Mouse (Mus musculus) v-Abl transformed pro-B cells (cell line): ENCODE measurements around the gene Brd3os.

Experiments used
- in situ Hi-C, 2 experiments: fragments of 400-800 bp; cut with MboI; formaldehyde crosslinking; loops; one replicate each; pipeline ENCODE4 v1.15.1; 2025; ENCODE audit not compliant: unreplicated experiment in 2 of 2

The Brd3os gene

DNA sequence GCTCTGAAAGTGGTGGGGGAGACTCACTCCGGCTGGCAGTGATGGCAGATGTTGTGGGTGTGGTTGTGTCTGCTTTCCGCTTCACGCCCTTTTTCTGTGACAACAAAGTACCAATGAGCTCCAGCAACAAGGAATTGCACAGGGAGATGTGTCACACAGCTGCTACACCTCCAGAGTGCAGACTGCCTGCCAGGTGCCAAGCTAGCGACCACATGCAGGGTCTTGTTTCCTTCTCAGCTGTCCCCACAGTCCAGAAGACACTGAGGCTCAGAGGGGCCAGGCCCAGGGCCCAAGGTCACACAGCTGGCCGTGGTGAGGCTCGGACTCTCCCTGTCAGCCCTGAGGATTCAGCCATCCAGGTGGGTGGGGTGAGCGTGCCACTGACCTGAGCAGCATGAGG lies 17.6 kb downstream of the Brd3os start:
- in situ Hi-C loops = no loop called here

GRCm38 (mm10) chr2:27460163-27460562 lies 18.0 kb downstream of the Brd3os start:
- in situ Hi-C loops = no loop called here

DNA sequence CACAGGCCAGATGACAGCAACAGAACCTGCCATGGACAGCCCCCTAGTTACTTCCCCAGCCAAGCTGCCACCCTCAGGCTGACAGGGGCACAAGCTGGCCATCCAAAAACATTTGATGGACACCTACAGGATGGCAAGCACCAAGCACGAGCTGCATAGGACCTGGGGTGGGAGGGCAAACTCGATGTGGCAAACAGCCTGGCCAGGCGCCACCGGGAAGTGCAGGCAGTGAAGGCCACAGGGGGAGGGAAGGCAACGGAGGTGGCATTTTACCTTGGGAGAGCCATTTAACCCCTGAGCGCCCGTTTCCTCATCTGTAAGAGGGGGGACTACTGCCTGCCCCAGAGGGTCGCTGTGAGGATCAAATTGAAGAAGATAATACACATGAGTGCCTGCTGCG lies 18.5 kb downstream of the Brd3os start:
- in situ Hi-C loops = no loop called here

- in situ Hi-C loops = no loop called here
Observed at GRCm38 (mm10) chr2:27461881-27462660, 19.9 kb downstream of the Brd3os start.

- in situ Hi-C loops = no loop called here
Observed at GRCm38 (mm10) chr2:27462901-27463300, 20.8 kb downstream of the Brd3os start.

- in situ Hi-C loops = no loop called here
Observed at GRCm38 (mm10) chr2:27469292-27469990, 27.3 kb downstream of the Brd3os start.

DNA sequence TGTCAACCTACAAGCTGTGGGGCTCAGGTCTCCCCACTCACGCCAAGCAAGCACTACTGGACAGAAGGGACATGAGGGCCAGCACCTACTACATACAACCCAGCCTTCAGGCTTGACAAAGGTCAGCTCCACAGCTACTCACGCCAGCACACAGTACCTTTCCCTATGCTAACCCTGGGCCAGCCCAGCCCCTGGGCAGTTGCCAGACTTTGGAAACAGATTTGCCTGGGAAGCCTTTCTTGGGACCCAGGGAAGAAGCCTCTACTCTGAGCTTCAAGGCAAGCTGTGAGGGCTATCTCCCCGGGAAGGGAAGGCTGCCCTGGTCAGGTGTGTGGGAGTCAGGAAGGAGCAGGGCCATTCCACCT lies 27.8 kb downstream of the Brd3os start:
- in situ Hi-C loops = no loop called here

DNA sequence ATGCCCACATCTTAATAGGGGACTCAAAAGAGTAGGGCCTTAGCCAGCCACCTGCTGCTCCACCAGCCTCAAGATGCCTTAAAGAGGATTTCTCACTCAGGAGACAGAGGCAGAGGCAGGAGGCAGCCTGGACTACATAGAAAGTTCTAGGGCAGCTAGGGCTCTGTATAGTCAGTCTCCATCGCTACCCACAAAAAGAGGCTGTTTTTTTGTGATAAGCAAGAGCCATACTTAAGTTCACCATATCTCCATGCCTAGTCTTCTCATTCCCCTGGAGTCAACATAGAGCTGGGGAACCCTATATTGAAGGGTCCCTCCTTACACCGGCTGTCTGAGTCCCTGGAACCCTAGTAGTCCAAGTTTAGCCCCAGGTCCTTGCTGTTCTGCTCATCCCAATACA lies 28.4 kb downstream of the Brd3os start:
- in situ Hi-C loops = no loop called here

- in situ Hi-C loops = no loop called here
Observed at GRCm38 (mm10) chr2:27471170-27471584, 29.1 kb downstream of the Brd3os start.

GRCm38 (mm10) chr2:27473061-27473765 lies 31.1 kb downstream of the Brd3os start:
- in situ Hi-C loops = no loop called here

GRCm38 (mm10) chr2:27473911-27474310 lies 31.8 kb downstream of the Brd3os start:
- in situ Hi-C loops = no loop called here

DNA sequence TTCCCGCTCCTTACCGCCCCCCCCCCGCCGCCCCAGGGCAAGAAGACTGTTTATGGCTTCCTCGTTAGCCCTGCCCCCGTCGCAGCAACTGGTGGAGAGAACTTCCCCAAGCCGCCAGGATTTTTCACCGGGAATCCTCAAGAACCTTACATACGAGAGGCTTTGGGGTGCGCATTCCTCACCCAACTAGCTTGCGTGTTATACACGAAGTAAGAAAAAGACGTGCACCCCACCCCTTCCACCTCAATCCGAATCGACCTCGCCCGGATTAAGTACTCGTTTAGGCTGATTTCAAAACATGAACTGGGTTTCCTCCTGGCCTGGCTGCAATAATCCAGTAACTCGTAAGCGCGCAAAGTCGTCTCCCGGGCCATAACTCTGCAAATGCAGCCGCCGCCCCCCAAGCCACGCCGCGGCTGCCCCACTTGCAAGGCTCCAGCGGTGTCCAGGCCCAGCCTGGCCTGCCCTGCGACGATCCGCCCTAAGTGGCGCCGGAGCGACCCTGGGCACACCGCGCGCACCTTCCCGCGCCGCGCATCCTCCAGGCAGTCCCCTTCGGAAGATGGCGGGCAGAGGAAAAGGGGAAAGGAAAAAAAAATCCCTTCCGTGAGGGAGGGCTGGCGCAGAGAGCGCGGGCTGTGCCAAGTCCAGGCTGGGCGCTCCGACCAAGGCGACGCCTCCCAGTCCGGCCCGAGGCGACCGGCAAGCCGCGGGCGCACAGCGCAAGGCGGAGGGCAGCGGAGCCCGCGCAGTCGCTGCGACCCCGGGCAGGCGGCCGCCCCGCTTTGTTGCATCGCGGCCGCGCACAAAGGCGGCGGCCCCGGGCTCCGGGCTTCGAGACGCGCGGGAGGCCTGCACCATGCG lies 32.7 kb downstream of the Brd3os start:
- in situ Hi-C loops = loop anchor here in 1 of 2 experiments (5.0 kb wide), 1 partner anchor 42 kb away; the partner anchor contains the start of gene Wdr5

DNA sequence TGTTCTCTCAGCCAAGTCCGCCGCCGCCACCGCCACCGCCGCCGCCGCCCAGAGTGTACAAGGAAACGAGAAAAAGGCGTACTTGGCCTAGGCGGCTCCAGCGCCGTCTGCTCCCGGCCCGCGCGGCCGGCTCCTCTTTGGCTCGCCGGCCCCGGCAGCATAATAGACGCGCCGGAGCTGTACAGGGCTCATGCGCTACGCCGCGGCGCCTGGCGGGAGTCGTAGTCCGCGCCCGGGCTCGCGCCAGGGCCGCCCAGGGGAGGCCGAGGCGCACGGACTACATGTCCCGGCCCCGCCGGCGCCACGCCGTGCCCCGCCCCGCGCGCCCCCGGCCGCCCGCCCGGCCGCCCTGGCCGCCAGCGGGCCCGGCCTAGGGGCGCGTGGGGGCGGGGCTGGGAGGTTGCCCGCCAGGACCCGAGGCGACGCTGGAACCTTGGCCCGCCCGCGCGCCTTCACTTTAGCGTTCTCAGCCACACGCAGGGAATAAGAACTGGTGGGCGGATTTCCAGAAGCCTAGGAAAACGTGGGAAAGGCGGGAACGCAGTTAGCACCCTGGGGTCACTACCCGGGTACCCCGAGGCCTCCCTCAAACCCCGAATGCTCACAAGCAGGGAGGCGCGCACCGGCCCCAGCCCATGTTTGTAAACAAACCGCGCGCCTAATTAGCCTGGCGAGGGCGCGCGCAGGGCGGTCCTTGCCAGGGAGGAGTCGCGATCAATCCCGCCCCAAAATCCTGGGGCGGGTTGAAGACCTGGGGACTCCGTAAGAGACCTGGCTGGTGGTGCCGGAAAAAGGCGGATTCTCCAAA lies 33.6 kb downstream of the Brd3os start:
- in situ Hi-C loops = loop anchor here in 1 of 2 experiments (5.0 kb wide), 1 partner anchor 42 kb away; the partner anchor contains the start of gene Wdr5

GRCm38 (mm10) chr2:27476303-27477192 lies 34.4 kb downstream of the Brd3os start:
- in situ Hi-C loops = loop anchor here in 1 of 2 experiments (5.0 kb wide), 1 partner anchor 41 kb away; the partner anchor contains the start of gene Wdr5

GRCm38 (mm10) chr2:27479821-27480220 lies 37.7 kb downstream of the Brd3os start:
- in situ Hi-C loops = loop anchor here in 1 of 2 experiments (5.0 kb wide), 1 partner anchor 37 kb away; the partner anchor contains the start of gene Wdr5

- in situ Hi-C loops = no loop called here
Observed at GRCm38 (mm10) chr2:27480367-27480766, 38.2 kb downstream of the Brd3os start.

GRCm38 (mm10) chr2:27482265-27482861 lies 40.2 kb downstream of the Brd3os start:
- in situ Hi-C loops = no loop called here

- in situ Hi-C loops = no loop called here
Observed at GRCm38 (mm10) chr2:27486725-27487124, 44.6 kb downstream of the Brd3os start.
